Mouse (Mus musculus): ENCODE measurements around the gene Tac4. TPM values are rescaled to one million over a fixed set of nuclear protein-coding genes. Genes with fewer than 3 reads are reported as not detected.
A peak's percentile ranks its signal among the peaks of the same experiment; 100 is the strongest.

The Tac4 gene
- not detected for total RNA-seq (2021)
- long read RNA-seq, experiment 1 = 0 reads
- long read RNA-seq, experiment 2 = 0 reads

- no peak for DNase-seq (ENCODE audit: low spot score in 2 of 2)
Observed at GRCm38 (mm10) chr11:95261178-95261751, at the start of gene Tac4. Gene Tac4, plus strand, starts transcription at chr11:95261529.

GRCm38 (mm10) chr11:95213607-95214006 is 47.7 kb upstream of the Tac4 start:
- DNase-seq (ENCODE audit: low spot score in 2 of 2) = no peak

- no peak for DNase-seq (ENCODE audit: low spot score in 2 of 2)
Observed at GRCm38 (mm10) chr11:95214305-95214704, 47.0 kb upstream of the Tac4 start.

- DNase-seq (ENCODE audit: low spot score in 2 of 2) = no peak
Observed at GRCm38 (mm10) chr11:95216193-95216592, 45.1 kb upstream of the Tac4 start.

GRCm38 (mm10) chr11:95219111-95219510 is 42.2 kb upstream of the Tac4 start:
- DNase-seq (ENCODE audit: low spot score in 2 of 2) = no peak

- peak; percentile 19 to 29 for DNase-seq (ENCODE audit: low spot score in 2 of 2)
Observed at GRCm38 (mm10) chr11:95223473-95223872, 37.9 kb upstream of the Tac4 start.

- DNase-seq (ENCODE audit: low spot score in 2 of 2) = no peak
Observed at GRCm38 (mm10) chr11:95224124-95224893, 37.0 kb upstream of the Tac4 start.

- no peak for DNase-seq (ENCODE audit: low spot score in 2 of 2)
Observed at GRCm38 (mm10) chr11:95225448-95225847, 35.9 kb upstream of the Tac4 start.

GRCm38 (mm10) chr11:95227467-95227866 is 33.9 kb upstream of the Tac4 start:
- no peak for DNase-seq (ENCODE audit: low spot score in 2 of 2)

- DNase-seq (ENCODE audit: low spot score in 2 of 2) = peak; percentile 76 to 80
Observed at GRCm38 (mm10) chr11:95231688-95232328, 29.5 kb upstream of the Tac4 start.

- DNase-seq (ENCODE audit: low spot score in 2 of 2) = no peak
Observed at GRCm38 (mm10) chr11:95232329-95232696, 29.0 kb upstream of the Tac4 start.

GRCm38 (mm10) chr11:95238477-95238876 is 22.9 kb upstream of the Tac4 start:
- no peak for DNase-seq (ENCODE audit: low spot score in 2 of 2)

GRCm38 (mm10) chr11:95242653-95243052 is 18.7 kb upstream of the Tac4 start:
- no peak for DNase-seq (ENCODE audit: low spot score in 2 of 2)

GRCm38 (mm10) chr11:95245456-95245855 is 15.9 kb upstream of the Tac4 start:
- no peak for DNase-seq (ENCODE audit: low spot score in 2 of 2)

GRCm38 (mm10) chr11:95247065-95247464 is 14.3 kb upstream of the Tac4 start:
- no peak for DNase-seq (ENCODE audit: low spot score in 2 of 2)

- no peak for DNase-seq (ENCODE audit: low spot score in 2 of 2)
Observed at GRCm38 (mm10) chr11:95250110-95250509, 11.2 kb upstream of the Tac4 start.

GRCm38 (mm10) chr11:95251295-95251694 is 10.0 kb upstream of the Tac4 start:
- peak; percentile 73 to 80 for DNase-seq (ENCODE audit: low spot score in 2 of 2)

GRCm38 (mm10) chr11:95252104-95252503 is 9.2 kb upstream of the Tac4 start:
- DNase-seq (ENCODE audit: low spot score in 2 of 2) = no peak

- DNase-seq (ENCODE audit: low spot score in 2 of 2) = no peak
Observed at GRCm38 (mm10) chr11:95254165-95254564, 7.2 kb upstream of the Tac4 start.

- no peak for DNase-seq (ENCODE audit: low spot score in 2 of 2)
Observed at GRCm38 (mm10) chr11:95255747-95256146, 5.6 kb upstream of the Tac4 start.

GRCm38 (mm10) chr11:95257930-95258329 is 3.4 kb upstream of the Tac4 start:
- no peak for DNase-seq (ENCODE audit: low spot score in 2 of 2)

- DNase-seq (ENCODE audit: low spot score in 2 of 2) = peak; percentile 80 to 87
Observed at GRCm38 (mm10) chr11:95258490-95258889, 2.8 kb upstream of the Tac4 start.

All from adrenal gland, adult 18-20 months (tissue).